Mouse (Mus musculus) left cerebral cortex, adult 2 months (tissue): Measurements from ENCODE around the gene Abcg8. TPM values are rescaled to one million over a fixed set of nuclear protein-coding genes. Genes with fewer than 3 reads are reported as not detected.

Experiments used
- DNase-seq, 2 experiments: peaks; one replicate each; pipeline ENCODE4 v3.0.0; 2021 to 2022; ENCODE audit warnings: low spot score in 2 of 2, mixed read lengths in 1 of 2; ENCODE audit errors: extremely low spot score in 1 of 2
- H3K27ac ChIP-seq: fragments of 200-600 bp; 2 replicates; pipeline ENCODE4 v1.8.1; 2022
- H3K4me3 ChIP-seq: fragments of 200-600 bp; 2 replicates; pipeline ENCODE4 v1.8.1; 2022
- CTCF ChIP-seq: fragments of 200-600 bp; IDR thresholded peaks from 2 replicates; pipeline ENCODE4 v1.8.1; 2022; ENCODE audit warnings: antibody characterized with exemption, mild to moderate bottlenecking, moderate library complexity
- intact Hi-C: fragments of 180-260 bp; cut with DNase I; formaldehyde crosslinking; loops from one replicate; pipeline ENCODE4 v1.15.1; 2025
- total RNA-seq, 2 experiments: library from RNA; stranded (reverse); gene quantifications; 2 replicates each; pipeline ENCODE4 v1.2.3; 2021

Abcg8 gene
- total RNA-seq, 2 experiments from 2014 or later, result not detected

GRCm38 (mm10) chr17:84724028-84724427 is 47.9 kb downstream of the Abcg8 start:
- no peak for TF ChIP-seq CTCF
- intact Hi-C loops, result no loop called here
- no peak for DNase-seq
- Histone ChIP-seq H3K4me3 (no peak overlapping the region), H3K27ac (no peak overlapping the region)

DNA sequence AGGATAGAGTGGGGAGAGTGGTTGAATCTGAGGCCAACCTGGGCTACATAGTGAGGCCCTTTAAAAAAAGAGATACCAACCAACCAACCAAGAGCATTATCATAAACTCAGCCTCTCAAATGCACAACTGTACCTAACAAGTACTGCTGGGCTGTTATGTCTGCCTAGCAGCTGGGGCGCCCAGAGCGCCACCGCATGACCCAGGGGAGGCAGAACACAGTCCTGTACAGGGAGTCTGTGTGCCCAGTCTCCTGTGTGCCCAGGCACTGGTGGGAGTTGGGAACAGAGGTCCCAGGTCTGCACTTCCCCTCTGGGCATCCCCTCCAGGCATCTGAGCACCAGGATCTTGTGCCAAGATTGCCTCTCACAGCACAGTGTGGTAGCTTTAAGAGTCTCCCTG is 49.1 kb downstream of the Abcg8 start:
- DNase-seq, result no peak
- H3K4me3 ChIP-seq, result no peak overlapping the region
- intact Hi-C loops, result no loop called here
- TF ChIP-seq CTCF, result no peak
- H3K27ac ChIP-seq, result no peak overlapping the region

GRCm38 (mm10) chr17:84728201-84728911 is 52.3 kb downstream of the Abcg8 start:
- intact Hi-C loops, result no loop called here
- no peak for TF ChIP-seq CTCF
- H3K27ac ChIP-seq, result no peak overlapping the region

GRCm38 (mm10) chr17:84729140-84729539 is 53.0 kb downstream of the Abcg8 start:
- H3K4me3 ChIP-seq, result no peak overlapping the region

More at GRCm38 (mm10) chr17:84728201-84728911, 52.3 kb downstream of the Abcg8 start:
- DNase-seq, result no peak
- H3K4me3 ChIP-seq, result no peak overlapping the region

DNA sequence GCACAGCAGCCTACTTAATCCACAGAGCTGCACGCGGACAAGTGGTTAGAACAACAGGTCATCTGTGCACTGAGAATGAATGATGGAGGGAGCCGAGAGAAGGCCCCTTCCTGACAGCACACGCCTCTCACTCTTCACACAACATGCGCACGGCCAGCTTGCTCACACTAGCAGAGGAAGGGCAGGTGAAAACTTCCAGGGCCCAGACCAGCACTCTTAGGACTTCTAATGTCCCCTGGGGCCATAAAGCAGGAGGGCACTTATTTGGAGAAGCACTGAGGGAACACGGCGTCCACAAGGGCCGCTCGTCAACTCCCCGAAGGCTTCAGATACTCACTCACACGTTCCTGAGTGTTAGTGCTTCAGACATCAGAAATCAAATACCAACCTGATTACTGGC is 55.3 kb downstream of the Abcg8 start:
- intact Hi-C loops, result no loop called here
- TF ChIP-seq CTCF, result no peak
- DNase-seq, result no peak
- Histone ChIP-seq H3K4me3 (no peak overlapping the region), H3K27ac (no peak overlapping the region)

More at GRCm38 (mm10) chr17:84729140-84729539, 53.0 kb downstream of the Abcg8 start:
- TF ChIP-seq CTCF, result no peak
- DNase-seq, result no peak
- intact Hi-C loops, result no loop called here
- no peak overlapping the region for H3K27ac ChIP-seq

- intact Hi-C loops, result no loop called here
- DNase-seq, result no peak
- no peak for TF ChIP-seq CTCF
- no peak overlapping the region for H3K27ac ChIP-seq
- H3K4me3 ChIP-seq, result no peak overlapping the region
Measured at GRCm38 (mm10) chr17:84732612-84733011, 56.5 kb downstream of the Abcg8 start.

GRCm38 (mm10) chr17:84736719-84737118 is 60.6 kb downstream of the Abcg8 start:
- TF ChIP-seq CTCF, result no peak
- Histone ChIP-seq H3K4me3 (no peak overlapping the region), H3K27ac (no peak overlapping the region)
- no peak for DNase-seq
- intact Hi-C loops, result no loop called here

- no peak overlapping the region for H3K27ac ChIP-seq
- DNase-seq, result no peak
- no peak for TF ChIP-seq CTCF
Measured at GRCm38 (mm10) chr17:84738073-84738797, 62.1 kb downstream of the Abcg8 start.

DNA sequence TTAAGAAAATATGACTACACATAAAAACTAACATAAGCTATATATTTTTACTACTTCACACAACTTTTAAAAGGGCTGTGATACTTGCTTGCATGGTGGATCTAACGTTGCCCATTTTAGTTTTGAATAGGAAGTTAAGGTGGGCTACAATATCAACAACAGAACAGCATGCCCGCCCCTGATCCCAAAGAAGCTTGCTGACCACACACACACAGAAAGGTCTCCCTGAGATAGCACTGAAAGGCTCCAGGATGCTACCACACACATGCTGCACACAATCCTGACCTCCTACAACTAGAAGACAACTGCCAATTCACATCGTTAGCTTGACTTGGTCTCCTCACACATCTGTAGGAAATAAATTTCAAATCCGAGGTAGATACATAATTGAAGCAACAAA is 68.2 kb downstream of the Abcg8 start:
- no peak for DNase-seq
- H3K27ac ChIP-seq, result no peak overlapping the region
- H3K4me3 ChIP-seq, result no peak overlapping the region
- TF ChIP-seq CTCF, result no peak
- intact Hi-C loops, result no loop called here

More at GRCm38 (mm10) chr17:84738073-84738797, 62.1 kb downstream of the Abcg8 start:
- intact Hi-C loops, result no loop called here
- no peak overlapping the region for H3K4me3 ChIP-seq

- TF ChIP-seq CTCF, result no peak
- no peak for DNase-seq
- Histone ChIP-seq H3K27ac (no peak overlapping the region), H3K4me3 (no peak overlapping the region)
- intact Hi-C loops, result loop anchor here (5.0 kb wide), 1 partner anchor 33 kb away; no protein-coding TSS in a partner anchor
Measured at GRCm38 (mm10) chr17:84745001-84745400, 68.9 kb downstream of the Abcg8 start.

DNA sequence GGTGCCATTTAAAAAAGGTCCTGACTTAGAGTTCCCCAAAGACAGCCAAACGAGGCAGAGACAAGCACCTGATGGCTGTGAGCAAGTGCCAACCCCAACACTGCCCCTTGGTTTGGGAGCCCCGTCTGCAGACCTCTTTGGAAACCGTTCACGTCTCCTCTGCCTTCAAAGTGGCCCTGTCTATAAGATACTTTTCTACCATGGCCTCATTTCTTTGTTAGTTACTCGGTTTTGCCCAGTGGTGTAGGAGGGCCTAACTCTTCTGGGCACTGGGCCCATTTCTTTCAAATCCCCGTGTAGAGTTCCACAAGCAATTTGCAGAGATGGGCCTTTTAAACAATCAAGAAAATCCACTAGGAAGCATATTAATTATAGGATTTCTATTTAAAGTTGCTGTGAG is 71.1 kb downstream of the Abcg8 start:
- no peak for TF ChIP-seq CTCF
- peak; percentile 20 to 28 for DNase-seq
- Histone ChIP-seq H3K27ac (no peak overlapping the region), H3K4me3 (no peak overlapping the region)
- intact Hi-C loops, result loop anchor here (5.0 kb wide), 1 partner anchor 35 kb away; no protein-coding TSS in a partner anchor

DNA sequence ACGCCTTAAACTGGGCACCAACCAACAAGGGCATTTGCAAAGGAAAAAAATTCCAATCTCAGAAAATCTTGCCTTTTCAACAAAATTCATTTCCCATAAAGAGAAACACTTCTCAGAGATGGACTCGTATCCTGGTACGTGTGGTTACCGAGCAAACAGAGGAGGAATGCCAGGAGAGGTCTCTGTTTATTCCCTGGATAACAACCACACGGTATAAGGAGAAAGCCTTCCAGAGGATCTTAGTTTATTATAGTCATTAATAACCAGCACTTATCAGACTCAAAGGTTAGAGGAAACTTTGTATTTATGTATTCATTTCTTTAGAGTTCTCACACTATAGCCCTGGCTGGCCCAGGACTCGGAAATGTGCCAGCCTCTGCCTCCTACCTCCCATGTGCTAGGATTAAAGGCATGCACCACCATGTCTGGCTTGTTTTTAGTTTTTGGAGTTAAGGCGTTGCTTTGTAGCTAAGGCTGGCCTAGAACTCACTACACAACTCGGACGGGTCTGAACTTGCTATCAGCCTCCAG is 72.1 kb downstream of the Abcg8 start:
- no peak for DNase-seq
- no peak overlapping the region for H3K4me3 ChIP-seq
- peak overlapping the region; percentile 24; the same call in 1 of the 2 replicates for H3K27ac ChIP-seq
- intact Hi-C loops, result loop anchor here (5.0 kb wide), 1 partner anchor 36 kb away; no protein-coding TSS in a partner anchor
- TF ChIP-seq CTCF, result no peak
